ENCODE assay signal across 7 mouse cellular contexts in genomic region chr5:135186621-135187348, GRCm38 (mm10). TPM values are rescaled to one million over a fixed set of nuclear protein-coding genes. Genes with fewer than 3 reads are reported as not detected.
DNase-seq lines count a peak whose midpoint lies in the region; ATAC-seq and TF ChIP-seq lines count a peak whose summit lies in the region.

TSS of gene Baz1b (plus strand) at chr5:135187264.

- peaks cover 48% of the 10 kb centered on the region for H3K36me3 ChIP-seq in embryonic facial prominence, embryonic 10.5 days (replicated peaks)
- peaks cover 7% of the 10 kb centered on the region for H3K36me3 ChIP-seq in intestine, postnatal 0 days (ENCODE audit: control insufficient read depth, insufficient read depth)
- peaks cover 15% of the 10 kb centered on the region for H3K36me3 ChIP-seq in midbrain, embryonic 12.5 days
- peaks cover 9% of the 10 kb centered on the region for H3K36me3 ChIP-seq in small intestine, adult 2 months (ENCODE audit: control insufficient read depth, insufficient read depth, low read length)

- H3K4me1 ChIP-seq in embryonic facial prominence, embryonic 10.5 days = peaks cover 32% of the 10 kb centered on the region
- peaks cover 6% of the 10 kb centered on the region; the same call in 1 of the 2 replicates for H3K4me1 ChIP-seq in intestine, postnatal 0 days (replicated peaks; ENCODE audit: control insufficient read depth, insufficient read depth, low read length)
- H3K4me1 ChIP-seq in midbrain, embryonic 12.5 days = peaks cover 25% of the 10 kb centered on the region
- H3K4me1 ChIP-seq in small intestine, adult 2 months (ENCODE audit: control insufficient read depth, insufficient read depth, insufficient read length, low read length) = peaks cover 8% of the 10 kb centered on the region

- intact Hi-C loops in left cerebral cortex, postnatal 4 days (cut with DNase I) = no loop called here

- H3K4me2 ChIP-seq in intestine, postnatal 0 days (replicated peaks; ENCODE audit: low read depth) = peak within 1 kb of the TSS; percentile 78
- H3K4me2 ChIP-seq in midbrain, embryonic 12.5 days (replicated peaks) = peak within 1 kb of the TSS; percentile 86

- H3K27ac ChIP-seq in embryonic facial prominence, embryonic 10.5 days (replicated peaks) = peak within 1 kb of the TSS; percentile 98
- peak within 1 kb of the TSS; percentile 94 for H3K27ac ChIP-seq in intestine, postnatal 0 days (ENCODE audit: low read depth, low read length)
- peak within 1 kb of the TSS; percentile 98 for H3K27ac ChIP-seq in midbrain, embryonic 12.5 days (replicated peaks)
- H3K27ac ChIP-seq in small intestine, adult 2 months (ENCODE audit: insufficient read depth, low read depth, low read length) = peak within 1 kb of the TSS; percentile 95

- H3K9ac ChIP-seq in intestine, postnatal 0 days (ENCODE audit: low read depth, low read length) = peak within 1 kb of the TSS; percentile 94
- peak within 1 kb of the TSS; percentile 99 for H3K9ac ChIP-seq in midbrain, embryonic 12.5 days (replicated peaks)

- DNase-seq in adrenal gland, postnatal 10 days = peak; percentile 99
- peak; percentile 99 for DNase-seq in embryonic facial prominence, embryonic 10.5 days (ENCODE audit: low spot score)
- DNase-seq in gonadal fat pad, adult 2 months (ENCODE audit: low read depth) = peak; percentile 75
- peak; percentile 100 for DNase-seq in left cerebral cortex, postnatal 4 days

- peak; percentile 66 for TF ChIP-seq POLR2A in small intestine, adult 2 months (IDR thresholded peaks at IDR 0.05; ENCODE audit: low read depth, low read length)

- no peaks in the 10 kb centered on the region for H3K27me3 ChIP-seq in embryonic facial prominence, embryonic 10.5 days (replicated peaks; ENCODE audit: low read depth, poor library complexity, severe bottlenecking)
- H3K27me3 ChIP-seq in intestine, postnatal 0 days (replicated peaks; ENCODE audit: control insufficient read depth, insufficient read depth, low read length) = no peaks in the 10 kb centered on the region
- no peaks in the 10 kb centered on the region for H3K27me3 ChIP-seq in midbrain, embryonic 12.5 days
- no peaks in the 10 kb centered on the region for H3K27me3 ChIP-seq in small intestine, adult 2 months (ENCODE audit: control insufficient read depth, insufficient read depth, low read length)

- no peak for TF ChIP-seq CTCF in intestine, postnatal 0 days (IDR thresholded peaks at IDR 0.05; ENCODE audit: low read depth)
- TF ChIP-seq CTCF in small intestine, adult 2 months (IDR thresholded peaks at IDR 0.05; ENCODE audit: extremely low read depth, insufficient read length, insufficient replicate concordance, low read depth, low read length) = no peak

- H3K9me3 ChIP-seq in embryonic facial prominence, embryonic 10.5 days = peaks cover 6% of the 10 kb centered on the region; the same call in 1 of the 2 replicates
- no peaks in the 10 kb centered on the region for H3K9me3 ChIP-seq in intestine, postnatal 0 days (ENCODE audit: control insufficient read depth)
- peaks cover 6% of the 10 kb centered on the region; the same call in 1 of the 2 replicates for H3K9me3 ChIP-seq in midbrain, embryonic 12.5 days

- ATAC-seq in intestine, postnatal 0 days = peak; percentile 97
- peak; percentile 98 for ATAC-seq in midbrain, embryonic 12.5 days (ENCODE audit: low FRiP score, low read depth)

- under 1% methylated on average over 57 of the region's 57 CpGs for WGBS in embryonic facial prominence, embryonic 10.5 days
- WGBS in intestine, postnatal 0 days = under 1% methylated on average over 57 of the region's 57 CpGs
- under 1% methylated on average over 57 of the region's 57 CpGs for WGBS in midbrain, embryonic 12.5 days
- WGBS in small intestine, adult 2 months = under 1% methylated on average over 57 of the region's 57 CpGs

- H3K4me3 ChIP-seq in embryonic facial prominence, embryonic 10.5 days = peak within 1 kb of the TSS; percentile 98
- peak within 1 kb of the TSS; percentile 100 for H3K4me3 ChIP-seq in intestine, postnatal 0 days (ENCODE audit: low read depth, low read length)
- peak within 1 kb of the TSS; percentile 99 for H3K4me3 ChIP-seq in midbrain, embryonic 12.5 days
- peak within 1 kb of the TSS; percentile 96 for H3K4me3 ChIP-seq in small intestine, adult 2 months (ENCODE audit: low read depth, low read length)

RNA-seq across cellular contexts. Expression of gene Baz1b, which starts in this region (rescaled TPM):
- 10 to 100 TPM; 60.4 to 70.1 TPM for total RNA-seq in adrenal gland, postnatal 10 days (2021)
- polyA plus RNA-seq in embryonic facial prominence, embryonic 10.5 days (2016; fragmentation: Nextera tagmentation; extraction: Ambion mirVana) = 60.1 and 61.5 TPM in 2 replicates
- 17.4 and 20.9 TPM in 2 replicates for polyA plus RNA-seq in gonadal fat pad, adult 2 months (2012; rRNA removed)
- 11.0 and 12.0 TPM in 2 replicates for polyA plus RNA-seq in intestine, postnatal 0 days (2015; fragmentation: Nextera tagmentation; extraction: Ambion mirVana)
- 10 to 100 TPM; 57.8 to 61.9 TPM for total RNA-seq in left cerebral cortex, postnatal 4 days (2021)
- polyA plus RNA-seq in midbrain, embryonic 12.5 days (2016; fragmentation: Nextera tagmentation; extraction: Ambion mirVana) = 68.1 and 70.4 TPM in 2 replicates
- polyA plus RNA-seq in small intestine, adult 2 months (2012; rRNA removed) = 6.9 and 14.7 TPM in 2 replicates

Comparison
In these comparisons a context has a peak if more than half of its experiments do, and no peak if none do; other contexts are left out.
1. Peak in every context shown above with its lines: DNase-seq, ATAC-seq, H3K4me3 ChIP-seq and H3K27ac ChIP-seq.